Mouse (Mus musculus) liver (tissue): ENCODE results near the gene Igsf6.
"Not testable (repeated sequence)": the region's sequence is repeated elsewhere in the genome, so short reads cannot be mapped to it uniquely, and the experiment has no call there.

ENCODE experiments used
- DNase-seq: peaks from one replicate; pipeline ENCODE4 v3.0.0-alpha.2; 2020; ENCODE audit warnings: mixed read lengths

The Igsf6 gene

DNA sequence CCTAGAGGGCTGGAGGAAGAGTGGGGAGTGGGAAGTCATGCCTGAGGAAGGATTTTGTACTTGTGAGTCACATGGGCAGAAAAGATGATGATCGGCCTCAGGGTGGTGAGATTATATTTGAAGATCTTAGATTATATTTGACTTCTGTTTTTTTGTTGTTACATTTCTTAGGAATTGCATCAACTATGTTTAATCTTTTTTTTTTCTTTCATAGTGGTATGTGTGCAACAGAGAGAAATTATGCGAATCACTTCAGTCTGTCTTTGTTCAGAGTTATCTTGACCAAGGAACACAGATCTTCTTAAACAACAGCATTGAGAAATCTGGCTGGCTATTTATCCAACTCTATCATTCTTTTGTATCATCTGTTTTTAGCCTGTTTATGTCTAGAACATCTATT, 26.7 kb downstream of the Igsf6 start:
- DNase-seq = no peak

DNA sequence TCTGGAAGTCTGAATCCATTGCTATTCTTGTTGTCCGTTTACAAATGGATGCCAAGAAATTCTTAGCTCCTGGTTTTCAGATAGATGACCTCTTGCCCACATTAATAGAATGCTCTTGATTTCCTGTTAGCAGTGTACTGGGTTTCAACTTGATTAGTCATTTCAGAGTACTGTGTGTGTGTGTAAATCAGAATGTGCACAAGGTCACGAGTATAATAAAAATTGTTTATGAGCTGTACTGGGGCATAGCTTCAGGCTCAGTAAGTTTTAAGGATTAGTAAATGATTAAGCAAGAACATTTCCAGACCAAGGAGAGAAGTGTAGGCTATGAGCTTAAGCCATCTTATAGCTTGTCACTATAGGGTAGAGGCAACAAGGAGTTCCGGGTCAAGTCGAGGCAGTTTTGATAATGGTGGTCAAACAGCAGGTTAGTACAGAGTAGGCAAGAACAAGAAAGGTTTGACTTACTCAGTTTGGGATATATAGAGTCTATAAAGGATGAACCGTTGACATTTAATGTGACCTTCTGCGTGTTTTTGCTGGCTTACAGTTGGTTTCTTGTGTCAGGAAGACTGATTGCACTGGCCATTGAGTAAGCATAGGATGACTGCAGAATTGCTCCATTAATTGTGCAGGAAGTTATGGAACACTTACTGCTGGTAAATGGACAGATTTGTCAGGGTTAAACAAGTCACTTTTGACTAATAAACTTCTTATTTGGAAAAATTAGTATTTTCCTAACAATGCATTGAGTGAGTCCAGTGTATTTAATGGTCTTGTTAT, 28.5 kb downstream of the Igsf6 start:
- no peak for DNase-seq

DNA sequence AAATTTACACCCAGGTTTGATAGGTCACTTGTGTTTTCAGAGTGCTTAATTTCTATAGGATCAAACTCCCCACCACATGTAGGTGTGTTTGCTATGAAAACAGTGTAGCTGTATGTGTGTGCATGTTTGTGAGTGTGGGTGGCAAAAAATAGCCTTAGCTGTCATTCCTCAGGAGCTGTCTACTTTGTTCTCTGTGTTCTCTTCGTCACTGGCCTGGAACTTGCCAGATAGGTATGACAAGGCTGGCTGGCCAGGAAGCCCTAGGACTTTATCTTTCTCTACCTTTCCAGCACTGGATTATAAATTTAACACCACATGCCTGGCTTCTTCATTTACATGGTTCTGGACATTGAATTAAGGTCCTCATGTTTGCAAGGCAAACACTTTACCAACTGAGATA, 30.1 kb downstream of the Igsf6 start:
- DNase-seq = no peak

DNA sequence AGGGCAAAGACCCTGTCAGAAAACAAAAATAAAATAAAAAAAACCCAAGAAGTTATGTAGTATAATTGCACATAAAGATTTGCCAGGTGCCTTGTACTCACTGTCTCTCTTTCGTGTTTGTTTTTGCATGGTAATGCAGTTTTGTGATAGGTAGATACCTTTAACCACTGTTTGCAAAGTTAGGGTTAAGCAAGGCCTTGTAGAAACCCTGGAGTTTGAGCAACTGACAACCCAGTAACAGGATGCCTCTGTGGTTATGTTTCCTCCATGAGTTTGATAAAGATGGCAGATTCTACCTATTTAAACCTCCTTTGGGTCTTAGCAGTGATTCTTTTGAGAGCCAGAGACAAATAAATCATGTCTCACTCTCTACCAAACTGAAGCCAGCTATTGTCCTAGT, 30.9 kb downstream of the Igsf6 start:
- DNase-seq = no peak

DNA sequence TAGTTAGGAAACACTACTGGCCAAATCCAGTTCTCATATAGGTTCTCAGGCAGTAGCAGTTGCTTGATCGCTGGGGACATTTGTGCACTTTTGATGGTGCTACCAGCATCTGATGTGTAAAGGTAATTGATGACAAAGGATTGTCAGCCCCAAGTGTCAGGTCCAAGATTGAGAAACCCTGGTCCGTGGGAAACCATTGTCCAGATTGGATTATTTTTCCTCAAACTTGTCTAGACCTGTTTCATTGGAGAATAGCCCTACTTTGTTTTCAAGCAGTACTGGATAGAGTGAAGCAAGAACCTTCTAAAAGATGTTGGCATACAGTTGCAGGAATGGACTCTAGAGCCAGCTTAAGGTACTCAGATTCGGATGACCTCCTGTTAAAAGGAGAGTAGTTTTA, 31.4 kb downstream of the Igsf6 start:
- no peak for DNase-seq

DNA sequence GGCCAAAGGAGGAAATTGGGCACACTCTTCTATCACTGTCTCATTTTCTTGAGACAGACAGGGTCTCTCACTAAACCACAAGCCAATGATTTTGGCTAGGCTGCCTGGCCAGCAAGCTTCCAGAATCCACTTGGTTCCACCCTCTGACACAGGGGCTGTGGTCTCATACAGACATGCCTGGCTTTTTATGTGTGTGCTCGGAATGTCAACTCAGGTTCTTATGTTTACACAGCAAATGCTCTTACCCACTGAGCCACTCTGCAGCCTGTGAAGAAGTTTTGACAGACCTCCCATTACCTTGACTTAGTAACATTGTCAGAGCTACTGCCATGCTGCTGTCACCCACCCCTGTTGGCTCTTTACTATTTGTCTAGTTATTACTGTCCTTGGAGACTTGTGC, 32.4 kb downstream of the Igsf6 start:
- no peak for DNase-seq

DNA sequence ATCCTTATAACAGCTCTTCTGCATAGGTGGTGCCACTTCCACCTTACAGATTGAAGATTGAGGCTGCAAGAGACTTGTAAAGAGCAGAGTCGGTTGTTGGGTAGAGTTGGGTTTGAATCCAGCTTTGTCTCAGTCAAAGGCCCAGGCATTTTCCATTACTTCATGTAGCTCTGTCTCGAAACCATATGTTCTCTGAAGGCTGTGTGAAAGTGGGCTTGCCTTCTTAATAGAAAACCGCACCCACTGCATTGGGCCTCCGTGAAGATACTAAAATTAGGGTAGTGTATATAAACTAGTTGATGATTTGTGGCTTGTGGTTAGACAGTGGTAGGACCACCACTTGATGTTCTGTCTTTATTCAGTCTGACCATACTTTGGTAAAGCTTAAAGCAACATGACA, 33.8 kb downstream of the Igsf6 start:
- DNase-seq = no peak

DNA sequence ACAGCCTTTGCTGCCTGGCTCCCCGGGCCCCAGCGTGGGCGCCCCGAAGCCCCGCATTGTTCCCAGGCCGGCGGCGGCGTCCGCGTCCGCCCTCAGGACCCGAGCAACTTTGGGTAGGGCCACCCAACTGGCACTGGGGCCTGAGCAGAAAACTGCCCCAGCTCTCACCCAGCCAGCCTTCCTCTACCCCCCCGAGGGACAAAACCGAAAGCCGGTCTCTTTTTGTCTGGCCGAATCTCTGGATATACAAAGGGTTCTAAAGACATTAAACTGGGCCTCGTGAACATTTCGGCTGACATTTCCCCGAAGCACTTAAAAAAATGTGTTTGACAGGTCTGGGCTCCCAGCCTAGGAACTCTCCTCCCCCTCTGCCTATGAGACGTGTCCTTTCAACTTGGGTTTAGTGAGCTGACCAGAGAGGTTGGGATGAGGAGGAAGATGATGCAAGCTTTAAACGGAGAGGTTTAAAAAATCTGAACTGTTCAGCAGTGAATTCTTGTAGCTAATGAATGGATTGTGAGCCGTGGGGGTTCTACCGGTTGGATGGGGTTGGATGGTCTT, 39.1 kb downstream of the Igsf6 start:
- no peak for DNase-seq

DNA sequence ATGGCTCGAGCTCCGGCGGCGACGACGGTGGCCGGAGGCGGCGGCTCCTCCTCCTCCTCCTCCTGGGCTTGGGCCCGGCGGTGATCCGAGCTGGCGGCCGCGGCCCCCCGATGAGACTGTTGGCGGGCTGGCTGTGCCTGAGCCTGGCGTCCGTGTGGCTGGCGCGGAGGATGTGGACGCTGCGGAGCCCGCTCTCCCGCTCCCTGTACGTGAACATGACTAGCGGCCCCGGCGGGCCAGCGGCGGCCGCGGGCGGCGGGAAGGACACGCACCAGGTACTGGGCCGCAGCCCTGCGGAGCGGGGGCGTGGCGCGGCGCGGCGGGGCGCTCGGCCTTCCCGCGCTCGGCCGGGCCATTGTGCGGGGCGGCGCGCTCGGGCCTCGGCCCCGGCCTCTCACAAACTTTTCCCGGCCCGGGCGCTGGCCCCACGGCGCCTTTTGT, 39.7 kb downstream of the Igsf6 start:
- peak; percentile 68 for DNase-seq

DNA sequence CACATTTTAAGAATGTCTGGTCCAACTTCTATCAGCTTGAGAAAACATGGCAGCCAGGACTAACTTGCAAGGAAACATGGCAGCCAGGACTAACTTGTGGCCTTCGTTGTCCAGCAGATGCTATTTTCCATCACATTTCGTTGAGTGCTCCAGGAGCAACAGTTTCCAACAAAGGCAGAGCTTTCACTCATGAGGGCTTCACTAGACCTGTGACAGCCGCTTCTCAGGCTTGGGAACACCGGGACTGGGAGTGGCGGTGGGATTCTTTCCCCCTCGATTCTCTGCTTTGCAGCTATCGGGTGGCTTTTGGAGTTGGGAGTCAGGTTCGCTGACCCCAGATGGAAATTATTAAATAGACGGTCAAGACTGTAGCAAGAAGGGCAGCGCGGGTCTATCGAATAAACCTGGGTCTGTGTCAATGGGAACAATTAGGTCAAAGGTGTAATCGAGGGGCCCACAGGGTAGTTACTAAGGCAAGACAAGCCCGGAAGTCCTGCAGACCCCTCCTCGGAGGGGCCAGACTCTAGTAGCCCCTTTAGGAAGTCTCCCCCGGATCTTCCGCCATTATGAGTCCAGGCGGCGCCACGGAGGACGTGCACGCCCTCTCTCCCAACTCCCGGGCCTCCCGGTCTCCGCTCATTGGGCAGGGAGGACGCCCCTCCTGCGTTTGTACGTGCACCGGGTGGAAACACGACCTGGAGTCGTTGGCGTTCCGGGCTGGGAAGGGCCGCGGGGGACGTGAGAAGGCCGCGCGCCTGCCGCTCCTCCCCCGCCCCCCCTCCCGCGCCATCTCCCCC, 40.3 kb downstream of the Igsf6 start, which contains the start of gene Mettl9:
Gene Mettl9, plus strand, starts transcription at position 590 of the 797 bp plus-strand sequence.
- DNase-seq = peak; percentile 96

DNA sequence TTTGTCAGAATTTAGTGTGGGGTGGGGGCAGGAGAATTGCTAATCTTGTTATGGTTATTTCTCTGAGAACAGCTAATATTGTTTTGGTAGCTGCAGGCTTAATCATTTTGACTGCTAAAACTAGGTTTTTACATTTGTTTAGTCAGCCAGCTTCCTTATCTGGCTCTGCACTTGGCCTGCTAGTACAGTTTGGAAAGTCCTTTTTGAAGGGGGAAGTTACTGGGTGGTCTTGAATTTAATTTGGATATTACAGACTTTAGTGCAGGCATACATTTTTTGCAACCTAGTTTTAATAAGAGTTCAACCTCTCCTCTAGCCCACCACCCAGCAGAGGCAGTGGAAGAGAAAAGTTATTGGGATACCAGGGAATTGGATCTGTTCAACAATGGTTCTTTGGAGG, 44.4 kb downstream of the Igsf6 start:
- not testable (repeated sequence) for DNase-seq

DNA sequence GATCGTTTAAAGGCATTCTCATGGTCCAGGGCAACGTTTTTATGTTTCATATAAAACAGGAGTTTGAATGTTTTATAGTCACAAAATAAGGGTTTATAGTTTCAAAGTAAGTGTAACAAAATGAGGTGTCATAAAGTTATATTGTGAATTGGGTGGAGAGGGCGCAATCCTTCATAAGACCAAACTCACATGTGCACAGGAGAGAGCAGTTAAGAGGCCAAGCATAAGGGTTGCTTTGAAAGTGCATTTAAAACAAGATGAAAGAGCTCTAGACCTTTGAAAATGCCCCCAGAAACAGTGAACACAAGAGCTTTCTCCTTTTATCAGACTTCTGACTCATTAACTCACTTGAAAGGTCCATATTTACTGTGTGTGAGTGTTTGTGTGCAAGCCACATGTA, 48.1 kb downstream of the Igsf6 start:
- no peak for DNase-seq

DNA sequence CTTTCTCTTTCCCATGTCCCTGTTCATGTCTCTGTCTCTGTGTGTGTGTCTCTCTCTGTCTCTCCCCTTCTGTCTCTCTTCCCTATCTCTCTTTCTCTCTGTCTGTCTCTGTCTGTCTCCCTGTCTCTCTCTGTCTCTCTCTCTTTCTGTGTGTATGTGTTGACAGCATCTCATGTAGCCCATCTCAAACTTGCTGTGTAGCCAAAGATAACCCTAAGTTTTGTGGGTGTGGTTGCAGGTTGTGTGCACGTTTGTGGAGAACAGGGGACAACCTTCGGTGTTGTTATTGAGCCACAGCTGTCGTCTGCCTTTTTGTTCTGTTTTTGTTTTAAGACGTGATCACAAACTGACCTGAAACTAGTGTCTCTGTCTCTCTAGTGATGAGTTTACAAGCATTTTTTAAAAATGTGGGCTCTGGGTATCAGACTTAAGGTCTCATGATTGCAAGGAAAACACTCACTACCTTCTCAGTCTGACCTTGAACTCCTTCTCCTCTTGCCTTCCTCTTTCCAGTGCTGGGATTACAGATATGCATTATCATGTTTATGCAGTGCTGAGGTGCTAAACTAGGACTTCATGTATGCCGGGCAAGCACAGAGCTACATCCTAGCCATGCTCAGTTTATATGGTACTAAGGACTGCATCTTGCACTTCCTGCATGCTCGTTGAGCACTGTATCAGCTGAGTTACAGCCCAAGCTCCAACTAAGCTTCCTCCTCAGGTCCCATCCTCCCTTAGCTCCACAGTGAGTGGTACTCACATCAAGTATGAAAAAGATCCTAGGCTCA, 49.0 kb downstream of the Igsf6 start:
- no peak for DNase-seq

DNA sequence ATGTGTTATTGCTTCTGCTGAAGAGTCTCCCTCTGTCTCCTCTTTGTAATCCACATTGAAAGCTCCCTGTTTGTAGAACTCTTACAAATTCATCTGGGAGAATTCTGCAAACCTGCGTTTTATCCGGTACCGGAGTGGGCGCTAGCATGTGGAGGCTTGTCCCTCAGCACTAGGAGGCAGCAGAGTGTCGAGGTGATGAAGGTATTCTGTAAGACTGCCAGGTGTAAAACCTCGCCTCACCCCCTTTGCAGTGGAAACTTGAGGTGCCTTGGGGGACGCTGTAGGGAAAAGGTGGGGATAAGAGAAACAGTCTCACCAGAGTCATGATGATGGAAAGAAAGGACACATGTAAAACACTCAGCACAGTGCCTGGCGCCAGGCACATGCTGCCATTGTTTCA, 54.1 kb downstream of the Igsf6 start:
- no peak for DNase-seq

DNA sequence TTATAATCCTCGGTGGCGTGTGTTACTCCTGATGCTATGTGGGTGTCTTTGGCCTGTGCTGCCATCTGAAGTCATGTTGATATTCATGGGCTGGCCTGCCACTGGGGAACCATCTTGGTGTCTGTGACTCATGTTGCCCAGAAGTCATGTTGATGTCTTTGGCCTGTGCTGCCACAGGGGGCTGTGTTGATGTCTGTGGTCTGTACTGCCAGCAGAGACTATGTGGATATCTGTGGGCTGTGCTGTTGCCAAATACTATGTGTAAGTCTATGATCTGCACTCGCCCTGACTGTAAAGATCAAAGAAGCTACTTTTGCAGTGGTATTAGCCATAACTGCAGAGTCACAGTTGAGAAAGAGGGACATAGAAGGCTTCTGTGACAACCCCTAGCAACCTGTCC, 55.6 kb downstream of the Igsf6 start:
- no peak for DNase-seq

DNA sequence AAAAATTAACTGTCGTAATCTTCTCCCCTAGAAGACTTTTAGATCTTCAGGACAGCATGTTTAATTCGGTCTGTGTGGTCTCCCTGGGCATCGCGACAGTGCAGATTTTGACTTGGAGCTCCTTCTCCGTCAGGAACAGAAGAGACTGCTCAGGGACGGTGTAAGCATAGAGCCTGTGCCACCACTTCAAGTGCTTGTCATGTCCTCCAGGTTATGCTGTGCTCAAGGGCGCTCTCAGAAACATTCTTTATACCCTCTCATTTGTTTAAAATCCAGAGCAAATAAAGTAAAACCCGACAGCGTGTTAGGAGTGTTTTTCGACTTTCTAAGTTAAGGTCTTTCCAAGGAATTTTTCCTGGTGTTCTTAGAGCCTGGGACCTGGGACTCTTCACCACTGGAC, 59.9 kb downstream of the Igsf6 start:
- no peak for DNase-seq
